Mouse (Mus musculus) MN1 (cell line): ENCODE measurements around the gene Nceh1.
"Not testable (repeated sequence)": the region's sequence is repeated elsewhere in the genome, so short reads cannot be mapped to it uniquely, and the experiment has no call there.

Experiments used
- DNase-seq: peaks from one replicate; pipeline ENCODE4 v3.0.0-alpha.2; 2016; ENCODE audit warnings: low spot score

Nceh1 gene

GRCm38 (mm10) chr3:27283796-27284195, 101.0 kb downstream of the Nceh1 start:
- DNase-seq = no peak

- DNase-seq = no peak
Observed at GRCm38 (mm10) chr3:27284227-27284626, 101.5 kb downstream of the Nceh1 start.

GRCm38 (mm10) chr3:27285072-27285471, 102.3 kb downstream of the Nceh1 start:
- no peak for DNase-seq

- DNase-seq = no peak
Observed at GRCm38 (mm10) chr3:27288301-27288700, 105.5 kb downstream of the Nceh1 start.

- DNase-seq = no peak
Observed at GRCm38 (mm10) chr3:27288909-27289308, 106.1 kb downstream of the Nceh1 start.

- no peak for DNase-seq
Observed at GRCm38 (mm10) chr3:27290285-27290684, 107.5 kb downstream of the Nceh1 start.

GRCm38 (mm10) chr3:27290945-27291344, 108.2 kb downstream of the Nceh1 start:
- DNase-seq = not testable (repeated sequence)

- not testable (repeated sequence) for DNase-seq
Observed at GRCm38 (mm10) chr3:27291411-27291810, 108.6 kb downstream of the Nceh1 start.

- no peak for DNase-seq
Observed at GRCm38 (mm10) chr3:27293645-27294385, 111.0 kb downstream of the Nceh1 start.

GRCm38 (mm10) chr3:27300451-27300850, 117.7 kb downstream of the Nceh1 start:
- no peak for DNase-seq

GRCm38 (mm10) chr3:27302339-27303022, 119.7 kb downstream of the Nceh1 start:
- no peak for DNase-seq

- DNase-seq = no peak
Observed at GRCm38 (mm10) chr3:27306815-27307214, 124.0 kb downstream of the Nceh1 start.

- no peak for DNase-seq
Observed at GRCm38 (mm10) chr3:27310973-27311372, 128.2 kb downstream of the Nceh1 start.

GRCm38 (mm10) chr3:27311475-27311874, 128.7 kb downstream of the Nceh1 start:
- DNase-seq = no peak

- no peak for DNase-seq
Observed at GRCm38 (mm10) chr3:27314506-27315164, 131.9 kb downstream of the Nceh1 start.

GRCm38 (mm10) chr3:27316559-27317287, 134.0 kb downstream of the Nceh1 start, which contains the start of gene Tnfsf10:
Gene Tnfsf10 (plus strand): TSS chr3:27317028.
- peak; percentile 32 for DNase-seq

GRCm38 (mm10) chr3:27317288-27318024, 134.7 kb downstream of the Nceh1 start:
- DNase-seq = peak; percentile 11

GRCm38 (mm10) chr3:27319650-27320049, 136.9 kb downstream of the Nceh1 start:
- DNase-seq = no peak

- no peak for DNase-seq
Observed at GRCm38 (mm10) chr3:27320613-27321495, 138.1 kb downstream of the Nceh1 start.

GRCm38 (mm10) chr3:27322591-27322990, 139.8 kb downstream of the Nceh1 start:
- no peak for DNase-seq
